Mouse (Mus musculus) embryonic facial prominence, embryonic 14.5 days (tissue): ENCODE results near the gene Sco1. TPM values are rescaled to one million over a fixed set of nuclear protein-coding genes. Genes with fewer than 3 reads are reported as not detected.
A peak's percentile ranks its signal among the peaks of the same experiment; 100 is the strongest.
"Not testable (repeated sequence)": the region's sequence is repeated elsewhere in the genome, so short reads cannot be mapped to it uniquely, and the experiment has no call there.

Experiments
- ATAC-seq: fragments of 200-750 bp; cut with Nextera tagmentation; 2 replicates; pipeline ENCODE4 v1.8.0; 2017; ENCODE audit warnings: low read depth, moderate number of reproducible peaks, moderate TSS enrichment
- DNase-seq: peaks from one replicate; pipeline ENCODE4 v3.0.0-alpha.2; 2015; ENCODE audit warnings: low spot score
- H3K27ac ChIP-seq: fragments of 300-500 bp; sonication (generic); replicated peaks from 2 replicates; pipeline ENCODE4 v1.5.1; 2014; ENCODE audit warnings: low read depth, mild to moderate bottlenecking, low read length, moderate library complexity
- H3K27me3 ChIP-seq: fragments of 300-500 bp; sonication (generic); replicated peaks from 2 replicates; pipeline ENCODE4 v1.6.1; 2014; ENCODE audit warnings: low read length; ENCODE audit not compliant: control insufficient read depth, insufficient read depth
- H3K36me3 ChIP-seq: fragments of 300-500 bp; sonication (generic); 2 replicates; pipeline ENCODE4 v1.6.1; 2014; ENCODE audit warnings: low read length, mixed read lengths; ENCODE audit not compliant: control insufficient read depth, insufficient read depth
- H3K4me1 ChIP-seq: fragments of 300-500 bp; sonication (generic); 2 replicates; pipeline ENCODE4 v1.6.1; 2014; ENCODE audit warnings: antibody characterized with exemption, low read length; ENCODE audit not compliant: control insufficient read depth, insufficient read depth
- H3K4me2 ChIP-seq: fragments of 300-500 bp; sonication (generic); 2 replicates; pipeline ENCODE4 v1.6.1; 2014; ENCODE audit warnings: low read depth, mild to moderate bottlenecking, low read length, moderate library complexity, mixed read lengths
- H3K4me3 ChIP-seq: fragments of 300-500 bp; sonication (generic); 2 replicates; pipeline ENCODE4 v1.5.1; 2014; ENCODE audit warnings: low read depth, mild to moderate bottlenecking, low read length
- H3K9ac ChIP-seq: fragments of 300-500 bp; sonication (generic); 2 replicates; pipeline ENCODE4 v1.6.1; 2014; ENCODE audit warnings: low read depth, mild to moderate bottlenecking, low read length, moderate library complexity, mixed read lengths
- H3K9me3 ChIP-seq: fragments of 300-500 bp; sonication (generic); 2 replicates; pipeline ENCODE4 v1.6.1; 2016; ENCODE audit warnings: low read length; ENCODE audit not compliant: control insufficient read depth
- WGBS: fragments of 180-500 bp; shearing (Covaris S2); extraction: QIAGEN DNeasy Blood & Tissue Kit; methylation state at CpG from one replicate; pipeline ENCODE4 v1.1.7; 2014; 5-methylcytosine and 5-hydroxymethylcytosine counted together
- polyA plus RNA-seq: library from polyadenylated mRNA; unstranded; fragments of >200 nt; fragmentation: Nextera tagmentation; extraction: Ambion mirVana; gene quantifications from 2 replicates; pipeline ENCODE4 v1.2.1, GENCODE M21; 2014

Sco1 gene
- polyA plus RNA-seq, 1 experiment from 2014 or later, result 13.4 TPM

GRCm38 (mm10) chr11:67083712-67084340 lies 31.4 kb downstream of the Sco1 start:
- Histone ChIP-seq H3K27me3 (peaks cover 14% of the 10 kb centered on the region), H3K4me2 (no peak overlapping the region), H3K27ac (no peak overlapping the region), H3K36me3 (no peaks in the 10 kb centered on the region), H3K4me3 (no peak overlapping the region), H3K9ac (no peak overlapping the region), H3K9me3 (no peaks in the 10 kb centered on the region), H3K4me1 (no peaks in the 10 kb centered on the region)
- ATAC-seq (no peak), DNase-seq (no peak)
- WGBS, result 46% methylated on average over 32 of the region's 32 CpGs

GRCm38 (mm10) chr11:67085489-67085888 lies 33.0 kb downstream of the Sco1 start:
- no peaks in the 10 kb centered on the region for H3K4me1 ChIP-seq
- peak; percentile 39; the same call in 1 of the 2 replicates for ATAC-seq
- H3K27me3 ChIP-seq, result peaks cover 14% of the 10 kb centered on the region
- no peaks in the 10 kb centered on the region for H3K9me3 ChIP-seq
- no peaks in the 10 kb centered on the region for H3K36me3 ChIP-seq
- 3% methylated on average over 6 of the region's 6 CpGs for WGBS
- DNase-seq, result peak; percentile 89
- H3K4me2 ChIP-seq, result no peak overlapping the region
- H3K27ac ChIP-seq, result no peak overlapping the region
- no peak overlapping the region for H3K4me3 ChIP-seq
- no peak overlapping the region for H3K9ac ChIP-seq

GRCm38 (mm10) chr11:67086467-67087164 lies 34.1 kb downstream of the Sco1 start:
- no peak for ATAC-seq
- peaks cover 14% of the 10 kb centered on the region for H3K27me3 ChIP-seq
- H3K4me2 ChIP-seq, result no peak overlapping the region

GRCm38 (mm10) chr11:67087225-67087624 lies 34.8 kb downstream of the Sco1 start:
- WGBS, result 83% methylated on average over 12 of the region's 12 CpGs

More at GRCm38 (mm10) chr11:67086467-67087164, 34.1 kb downstream of the Sco1 start:
- no peak overlapping the region for H3K4me3 ChIP-seq
- WGBS, result 36% methylated on average over 9 of the region's 9 CpGs
- DNase-seq, result no peak
- H3K36me3 ChIP-seq, result no peaks in the 10 kb centered on the region
- no peak overlapping the region for H3K27ac ChIP-seq
- no peaks in the 10 kb centered on the region for H3K4me1 ChIP-seq
- H3K9ac ChIP-seq, result no peak overlapping the region
- H3K9me3 ChIP-seq, result no peaks in the 10 kb centered on the region

GRCm38 (mm10) chr11:67092354-67092753 lies 39.9 kb downstream of the Sco1 start:
- not testable (repeated sequence) for H3K9ac ChIP-seq, H3K27me3 ChIP-seq, H3K9me3 ChIP-seq, H3K4me2 ChIP-seq, ATAC-seq, H3K4me3 ChIP-seq, DNase-seq, H3K36me3 ChIP-seq, H3K27ac ChIP-seq, H3K4me1 ChIP-seq
- WGBS, result 90% methylated on average over 12 of the region's 12 CpGs

More at GRCm38 (mm10) chr11:67087225-67087624, 34.8 kb downstream of the Sco1 start:
- no peaks in the 10 kb centered on the region for H3K36me3 ChIP-seq
- H3K4me3 ChIP-seq, result no peak overlapping the region
- no peak for DNase-seq
- no peak overlapping the region for H3K4me2 ChIP-seq
- peaks cover 14% of the 10 kb centered on the region for H3K27me3 ChIP-seq
- H3K27ac ChIP-seq, result no peak overlapping the region
- no peaks in the 10 kb centered on the region for H3K4me1 ChIP-seq
- no peak for ATAC-seq
- no peak overlapping the region for H3K9ac ChIP-seq
- H3K9me3 ChIP-seq, result no peaks in the 10 kb centered on the region

GRCm38 (mm10) chr11:67093201-67093600 lies 40.7 kb downstream of the Sco1 start:
- no peak overlapping the region for H3K4me3 ChIP-seq
- DNase-seq, result no peak
- no peak overlapping the region for H3K27ac ChIP-seq
- WGBS, result 86% methylated on average over 9 of the region's 9 CpGs
- H3K4me1 ChIP-seq, result no peaks in the 10 kb centered on the region
- no peak overlapping the region for H3K9ac ChIP-seq
- no peak overlapping the region for H3K4me2 ChIP-seq
- H3K27me3 ChIP-seq, result no peaks in the 10 kb centered on the region
- no peak for ATAC-seq
- no peaks in the 10 kb centered on the region for H3K36me3 ChIP-seq
- H3K9me3 ChIP-seq, result no peaks in the 10 kb centered on the region

- Histone ChIP-seq H3K27ac (no peak overlapping the region), H3K27me3 (no peaks in the 10 kb centered on the region), H3K4me2 (no peak overlapping the region), H3K4me1 (no peaks in the 10 kb centered on the region), H3K9ac (no peak overlapping the region), H3K36me3 (no peaks in the 10 kb centered on the region), H3K4me3 (no peak overlapping the region), H3K9me3 (no peaks in the 10 kb centered on the region)
- ATAC-seq (no peak), DNase-seq (no peak)
- 90% methylated on average over 5 of the region's 5 CpGs for WGBS
Measured at GRCm38 (mm10) chr11:67093652-67094051, 41.2 kb downstream of the Sco1 start.

- H3K4me3 ChIP-seq, result no peak overlapping the region
- no peak for DNase-seq
- ATAC-seq, result no peak
- no peak overlapping the region for H3K4me2 ChIP-seq
- H3K4me1 ChIP-seq, result no peaks in the 10 kb centered on the region
- H3K9me3 ChIP-seq, result no peaks in the 10 kb centered on the region
- H3K9ac ChIP-seq, result no peak overlapping the region
- no peaks in the 10 kb centered on the region for H3K36me3 ChIP-seq
- H3K27me3 ChIP-seq, result no peaks in the 10 kb centered on the region
- 81% methylated on average over 29 of the region's 29 CpGs for WGBS
- no peak overlapping the region for H3K27ac ChIP-seq
Measured at GRCm38 (mm10) chr11:67094470-67094869, 42.0 kb downstream of the Sco1 start.

- ATAC-seq (no peak), DNase-seq (no peak)
- H3K27ac ChIP-seq, result no peak overlapping the region
- no peak overlapping the region for H3K4me2 ChIP-seq
- 92% methylated on average over 10 of the region's 10 CpGs for WGBS
- H3K4me3 ChIP-seq, result no peak overlapping the region
- no peaks in the 10 kb centered on the region for H3K36me3 ChIP-seq
- no peak overlapping the region for H3K9ac ChIP-seq
- no peaks in the 10 kb centered on the region for H3K4me1 ChIP-seq
- H3K27me3 ChIP-seq, result no peaks in the 10 kb centered on the region
- no peaks in the 10 kb centered on the region for H3K9me3 ChIP-seq
Measured at GRCm38 (mm10) chr11:67097709-67098108, 45.2 kb downstream of the Sco1 start.
